Mouse (Mus musculus) gastrocnemius, postnatal 36 days (tissue): Measurements from ENCODE around the gene Tpmt. TPM values are rescaled to one million over a fixed set of nuclear protein-coding genes. Genes with fewer than 3 reads are reported as not detected.

Experiments used
- DNase-seq, 2 experiments: peaks; one replicate each; pipeline ENCODE4 v3.0.0; 2022
- intact Hi-C: fragments of 180-260 bp; cut with DNase I; formaldehyde crosslinking; loops from one replicate; pipeline ENCODE4 v1.15.1; 2025
- total RNA-seq, 2 experiments: library from RNA; stranded (reverse); gene quantifications; 2 replicates each; pipeline ENCODE4 v1.2.3; 2021

Tpmt gene
- total RNA-seq, 2 experiments from 2014 or later = 2.7 to 4.6 TPM

- no peak for DNase-seq
- intact Hi-C loops = no loop called here
Measured at GRCm38 (mm10) chr13:47043833-47044616, 512 bp downstream of the Tpmt start.

DNA sequence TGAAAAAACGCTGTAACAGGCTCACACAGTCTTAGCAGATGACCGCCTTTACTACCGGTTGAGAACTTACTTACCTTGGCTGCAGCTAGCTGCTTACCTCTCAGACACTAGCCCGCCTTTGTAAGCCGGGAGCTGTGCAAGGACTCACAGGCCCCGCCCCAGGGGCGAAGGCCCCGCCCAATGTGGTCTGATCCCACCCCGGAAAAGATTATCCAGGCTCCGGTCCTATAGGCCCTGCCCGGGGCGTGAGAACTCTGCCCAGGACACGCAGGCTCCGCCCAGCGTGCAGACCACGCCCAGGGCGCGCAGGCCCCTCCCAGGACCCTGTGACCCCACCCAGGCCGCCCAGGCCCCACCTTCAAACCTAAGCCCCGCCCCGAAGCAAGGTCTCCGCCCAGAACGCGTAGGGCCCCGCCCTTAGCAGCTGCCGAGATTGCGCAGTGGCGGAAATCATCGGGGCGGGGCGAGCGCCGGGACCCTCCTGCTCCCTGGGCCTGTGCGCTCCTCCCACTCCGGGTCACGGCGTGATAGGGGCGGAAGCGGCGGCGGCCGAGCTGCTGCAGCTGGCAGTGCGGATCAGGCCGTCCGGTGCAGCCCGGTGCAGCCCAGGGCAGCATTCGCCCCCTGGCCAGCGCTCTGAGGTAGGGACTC is 1.4 kb downstream of the Tpmt start, which contains the start of gene Kdm1b:
TSS of gene Kdm1b (plus strand) at position 470 of the 651 bp plus-strand sequence.
- DNase-seq = peak; percentile 97 to 99
- intact Hi-C loops = no loop called here

DNA sequence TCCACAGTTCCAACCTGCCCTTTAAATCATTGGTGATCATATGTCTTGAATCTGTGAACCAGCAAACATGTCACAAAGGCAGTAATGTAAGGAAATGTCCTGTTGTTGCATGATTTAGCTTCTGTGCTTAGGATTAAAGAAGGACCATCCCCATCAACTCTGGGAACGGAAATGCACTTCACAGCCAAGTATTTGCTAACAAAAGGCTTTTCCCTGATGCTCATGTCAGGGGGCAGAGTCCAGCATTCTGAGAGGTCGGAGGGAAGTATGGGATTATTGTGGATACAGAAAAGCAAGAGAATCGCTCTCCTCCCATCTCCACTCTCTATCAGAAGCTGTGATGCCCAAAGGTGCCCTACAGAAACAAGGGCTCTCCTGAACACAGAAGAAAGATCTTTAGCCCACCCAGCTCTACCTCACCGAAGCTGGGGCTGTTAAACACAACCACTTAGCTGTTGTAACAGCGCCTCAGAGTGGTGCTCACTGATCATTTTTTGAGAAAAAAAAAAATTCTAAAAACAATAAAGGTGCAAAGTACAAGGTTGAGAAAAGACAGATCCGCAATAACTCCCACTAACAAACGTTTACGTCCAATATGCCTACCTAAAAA is 2.4 kb downstream of the Tpmt start:
- intact Hi-C loops = no loop called here
- no peak for DNase-seq

GRCm38 (mm10) chr13:47040061-47040460 is 4.5 kb downstream of the Tpmt start:
- DNase-seq = no peak
- intact Hi-C loops = no loop called here

DNA sequence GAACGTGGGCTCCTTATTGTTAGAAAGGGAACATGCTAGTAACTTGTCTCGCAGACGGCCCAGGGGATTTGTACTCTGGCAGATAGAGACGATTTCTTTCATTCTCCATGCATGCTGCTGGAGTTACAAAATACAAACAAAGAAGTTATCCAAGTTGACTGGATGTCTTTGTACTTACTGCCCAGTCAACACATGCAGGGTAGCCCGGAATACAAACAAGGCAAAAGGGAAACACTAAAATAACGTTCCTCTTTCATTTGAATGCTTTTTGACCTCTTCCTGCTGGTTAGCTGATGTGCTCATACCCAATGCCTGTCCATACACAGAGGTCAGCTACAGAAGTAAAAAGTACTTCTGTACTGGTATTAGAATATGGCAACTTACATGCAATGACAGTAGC is 6.6 kb downstream of the Tpmt start:
- no peak for DNase-seq

GRCm38 (mm10) chr13:47033602-47034001 is 10.9 kb downstream of the Tpmt start:
- no peak for DNase-seq
- intact Hi-C loops = no loop called here

More for the DNA sequence above, 6.6 kb downstream of the Tpmt start:
- intact Hi-C loops = no loop called here

GRCm38 (mm10) chr13:47030376-47031107 is 14.0 kb downstream of the Tpmt start:
- no peak for DNase-seq
- intact Hi-C loops = no loop called here

DNA sequence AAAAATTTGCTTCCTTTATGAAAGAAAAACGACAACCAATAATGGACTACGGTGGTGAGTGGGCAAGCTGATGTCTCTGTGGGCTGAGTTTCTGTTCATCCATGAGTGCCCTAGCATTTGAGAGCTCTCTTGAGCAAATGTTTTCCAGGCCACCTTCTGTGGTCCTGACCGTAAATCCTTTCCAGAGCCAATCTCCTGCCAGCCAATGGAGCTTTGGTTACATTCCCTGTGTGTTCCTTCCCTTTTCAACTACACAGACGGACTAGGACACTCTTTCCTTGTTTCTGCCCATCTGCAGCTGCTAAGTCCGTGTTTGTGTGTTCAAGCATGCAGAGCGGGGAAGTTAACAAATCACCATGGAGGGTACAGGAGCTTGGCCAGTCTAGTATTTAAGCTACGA is 23.7 kb downstream of the Tpmt start:
- intact Hi-C loops = no loop called here
- no peak for DNase-seq

- intact Hi-C loops = loop anchor here (5.0 kb wide), 1 partner anchor 297 kb away; no protein-coding TSS in a partner anchor
- no peak for DNase-seq
Measured at GRCm38 (mm10) chr13:47019774-47020173, 24.8 kb downstream of the Tpmt start.

DNA sequence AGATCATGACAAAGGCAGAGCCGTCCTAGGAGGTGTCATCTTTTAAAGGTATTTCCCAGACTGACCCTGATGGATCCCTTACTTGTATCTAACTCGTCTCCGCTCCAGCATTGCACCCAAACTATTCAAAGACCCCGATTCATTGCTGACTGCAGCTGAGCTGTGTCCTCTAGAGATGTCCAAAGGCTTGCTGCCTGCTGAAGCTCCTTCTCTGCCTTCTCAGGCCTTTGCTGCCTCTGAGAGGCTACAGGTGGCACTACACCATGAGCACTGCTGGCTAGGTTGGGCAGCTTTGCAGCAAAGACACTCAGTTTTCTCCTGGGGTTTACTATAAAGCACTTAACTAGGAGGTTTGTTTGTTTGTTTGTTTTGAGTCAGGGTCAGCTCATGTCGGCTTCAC is 27.3 kb downstream of the Tpmt start:
- peak; percentile 18 to 34 for DNase-seq
- intact Hi-C loops = loop anchor here (2.0 to 5.0 kb wide), 2 partner anchors 178 to 295 kb away; no protein-coding TSS in a partner anchor

GRCm38 (mm10) chr13:47015195-47015501 is 29.4 kb downstream of the Tpmt start:
- intact Hi-C loops = loop anchor here (2.0 to 5.0 kb wide), 2 partner anchors 84 to 293 kb away; no protein-coding TSS in a partner anchor
- DNase-seq = no peak

- intact Hi-C loops = loop anchor here (2.0 to 5.0 kb wide), 2 partner anchors 84 to 292 kb away; no protein-coding TSS in a partner anchor
- DNase-seq = peak; percentile 62 to 75
Measured at GRCm38 (mm10) chr13:47014334-47015194, 30.0 kb downstream of the Tpmt start, which contains the start of gene Nhlrc1. Nhlrc1 (minus strand) TSS chr13:47014850.

GRCm38 (mm10) chr13:47013740-47014139 is 30.8 kb downstream of the Tpmt start:
- intact Hi-C loops = loop anchor here (2.0 kb wide), 1 partner anchor 83 kb away; no protein-coding TSS in a partner anchor
- no peak for DNase-seq

DNA sequence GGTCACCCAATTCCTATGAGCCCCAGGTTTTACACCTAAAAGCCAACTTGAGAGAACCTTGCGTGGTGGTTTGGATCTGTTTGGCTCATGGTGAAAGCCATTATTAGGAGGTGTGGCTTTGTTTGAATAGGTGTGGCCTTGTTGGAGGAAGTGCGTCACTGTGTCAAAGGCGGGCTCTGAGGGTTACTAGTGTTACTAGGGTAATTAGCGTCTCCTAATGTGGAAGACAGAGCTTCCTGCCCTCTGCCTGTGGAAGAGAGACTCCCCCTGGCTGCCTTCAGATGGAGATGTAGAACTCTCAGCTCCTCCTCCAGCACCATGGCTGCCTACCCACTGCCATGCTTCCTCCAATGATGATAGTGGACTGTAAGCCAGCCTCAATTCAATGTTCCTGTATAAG is 42.9 kb downstream of the Tpmt start:
- no peak for DNase-seq
- intact Hi-C loops = no loop called here

GRCm38 (mm10) chr13:46999498-46999897 is 45.0 kb downstream of the Tpmt start:
- intact Hi-C loops = no loop called here
- DNase-seq = no peak

- no peak for DNase-seq
- intact Hi-C loops = no loop called here
Measured at GRCm38 (mm10) chr13:46997355-46997754, 47.2 kb downstream of the Tpmt start.

DNA sequence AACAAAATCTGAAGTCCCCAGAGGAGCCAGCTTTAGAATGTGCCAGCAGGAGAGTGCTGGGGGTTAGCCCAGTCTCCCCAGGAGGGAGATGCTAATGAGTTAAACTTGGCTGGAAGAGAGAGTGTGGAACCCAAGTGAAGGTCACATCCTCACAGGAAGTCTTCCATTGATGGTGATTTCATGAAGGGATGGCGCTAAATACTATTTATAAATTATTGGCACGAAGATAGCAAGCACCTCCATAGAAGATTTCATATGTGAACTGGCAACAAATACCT is 51.3 kb downstream of the Tpmt start:
- intact Hi-C loops = no loop called here
- no peak for DNase-seq

DNA sequence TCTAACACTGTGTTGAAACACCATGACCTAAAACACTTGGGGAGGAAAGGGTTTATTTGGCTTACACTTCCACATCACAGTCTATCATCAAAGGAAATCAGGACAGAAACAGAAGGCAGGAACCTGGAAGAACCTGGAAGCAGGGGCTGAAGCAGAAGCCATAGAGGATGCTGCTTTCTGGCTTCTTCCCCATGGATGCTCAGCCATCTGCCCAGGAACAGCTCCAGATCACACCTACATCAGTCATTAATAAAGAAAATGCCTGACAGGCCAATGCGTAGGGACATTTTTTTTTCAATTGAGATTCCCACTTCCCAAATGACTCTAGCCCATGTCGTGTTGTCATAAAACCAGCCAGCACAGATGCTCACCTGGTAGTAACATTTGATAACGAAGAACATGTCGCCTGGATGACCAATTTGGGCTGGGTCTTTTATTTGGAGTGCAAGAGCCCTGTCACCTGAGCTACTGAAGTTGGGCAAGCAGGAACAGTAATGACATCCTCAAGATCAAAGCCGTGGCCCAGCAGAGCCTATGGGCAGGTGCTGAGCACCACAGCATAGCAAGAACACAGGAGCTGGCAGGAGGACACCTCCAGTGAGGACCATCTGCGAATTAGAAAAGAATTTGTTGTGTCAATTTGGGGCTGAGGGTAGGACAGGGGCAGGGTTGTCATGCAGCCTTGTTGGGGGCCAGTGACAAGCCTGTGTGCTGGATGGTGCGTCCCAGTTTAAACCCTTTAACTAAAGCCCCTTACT is 51.8 kb downstream of the Tpmt start:
- DNase-seq = no peak
- intact Hi-C loops = no loop called here

DNA sequence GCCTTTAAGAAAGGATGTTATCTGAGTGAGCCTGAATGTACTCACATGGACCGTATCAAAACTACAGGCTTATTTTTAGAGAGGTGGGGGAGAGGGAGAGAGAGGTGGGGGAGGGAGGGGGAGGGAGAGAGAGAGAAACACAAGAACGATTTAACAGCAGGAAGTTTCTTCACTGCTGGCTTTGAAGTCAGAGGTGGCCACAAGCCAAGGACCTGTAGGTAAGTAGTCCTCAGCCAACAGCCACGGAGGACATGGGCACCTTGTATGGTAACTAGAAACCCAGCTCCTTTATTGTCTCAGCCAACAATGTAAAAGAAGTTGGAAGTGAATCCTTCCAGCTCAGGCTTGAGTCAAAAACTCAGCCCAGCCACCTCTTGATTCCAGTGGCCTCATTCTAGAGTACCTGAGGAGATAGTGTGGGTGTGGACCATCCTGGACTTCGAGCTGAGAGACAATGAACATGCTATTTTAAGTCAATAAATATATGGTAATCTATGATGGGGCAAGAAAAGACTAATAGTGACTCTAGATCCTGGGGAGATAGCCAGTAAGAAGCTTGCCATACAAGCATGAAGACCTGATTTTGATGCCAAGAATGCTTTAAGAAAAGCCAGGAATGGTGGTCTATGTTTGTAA is 54.0 kb downstream of the Tpmt start:
- intact Hi-C loops = no loop called here
- DNase-seq = no peak
